Mouse (Mus musculus) forebrain, embryonic 16.5 days (tissue): ENCODE measurements around the gene Adh4. TPM values are rescaled to one million over a fixed set of nuclear protein-coding genes. Genes with fewer than 3 reads are reported as not detected.

Experiments
- ATAC-seq: fragments of 200-750 bp; cut with Nextera tagmentation; 2 replicates; pipeline ENCODE4 v1.8.0; 2017; ENCODE audit warnings: mild to moderate bottlenecking, moderate library complexity
- H3K27ac ChIP-seq: fragments of 300-500 bp; sonication (generic); 2 replicates; pipeline ENCODE4 v1.5.1; 2014; ENCODE audit warnings: low read length, control low read depth
- H3K27me3 ChIP-seq: fragments of 300-500 bp; sonication (generic); replicated peaks from 2 replicates; pipeline ENCODE4 v1.6.1; 2014; ENCODE audit warnings: low read length; ENCODE audit not compliant: control insufficient read depth, insufficient read depth
- H3K36me3 ChIP-seq: fragments of 300-500 bp; sonication (generic); 2 replicates; pipeline ENCODE4 v1.6.1; 2014; ENCODE audit not compliant: control insufficient read depth, insufficient read depth
- H3K4me1 ChIP-seq: fragments of 300-500 bp; sonication (generic); replicated peaks from 2 replicates; pipeline ENCODE4 v1.6.1; 2014; ENCODE audit warnings: low read length; ENCODE audit not compliant: control insufficient read depth, insufficient read depth
- H3K4me2 ChIP-seq: fragments of 300-500 bp; sonication (generic); 2 replicates; pipeline ENCODE4 v1.6.1; 2014; ENCODE audit warnings: mild to moderate bottlenecking, low read length, control low read depth
- H3K4me3 ChIP-seq: fragments of 300-500 bp; sonication (generic); replicated peaks from 2 replicates; pipeline ENCODE4 v1.5.1; 2014; ENCODE audit warnings: mild to moderate bottlenecking, low read length, control low read depth
- H3K9ac ChIP-seq: fragments of 300-500 bp; sonication (generic); replicated peaks from 2 replicates; pipeline ENCODE4 v1.6.1; 2014; ENCODE audit warnings: low read depth, low read length, control low read depth
- H3K9me3 ChIP-seq: fragments of 300-500 bp; sonication (generic); 2 replicates; pipeline ENCODE4 v1.6.1; 2016; ENCODE audit warnings: low read length; ENCODE audit not compliant: control insufficient read depth
- WGBS: fragments of 180-500 bp; shearing (Covaris S2); extraction: QIAGEN DNeasy Blood & Tissue Kit; methylation state at CpG from one replicate; pipeline ENCODE4 v1.1.7; 2014; 5-methylcytosine and 5-hydroxymethylcytosine counted together
- polyA plus RNA-seq: library from polyadenylated mRNA; unstranded; fragments of >200 nt; fragmentation: Nextera tagmentation; extraction: Ambion mirVana; gene quantifications from 2 replicates; pipeline ENCODE4 v1.2.1, GENCODE M21; 2015

The Adh4 gene
- polyA plus RNA-seq, 1 experiment from 2014 or later = not detected

DNA sequence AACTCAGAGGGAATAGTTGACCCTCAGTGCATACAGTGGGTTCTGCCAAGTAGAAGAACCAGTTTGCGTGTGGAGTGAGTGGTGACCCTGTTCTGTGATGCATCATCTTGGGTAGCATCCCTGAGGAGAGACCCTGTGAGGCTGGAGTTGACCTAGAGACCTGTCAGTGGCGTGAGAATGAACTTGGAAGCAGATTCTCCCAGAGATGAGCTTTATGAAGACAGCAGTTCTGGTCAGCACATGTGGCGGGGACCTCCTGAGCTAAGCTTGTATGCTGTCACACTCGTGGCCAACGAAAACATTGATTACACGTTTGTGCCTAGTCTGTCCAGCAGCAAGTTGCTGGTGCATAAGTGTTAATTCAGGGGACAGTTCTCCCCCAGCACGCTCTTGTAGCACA is 9.4 kb upstream of the Adh4 start:
- no peak overlapping the region for H3K27ac ChIP-seq
- no peak for ATAC-seq
- no peaks in the 10 kb centered on the region for H3K4me1 ChIP-seq
- WGBS = 88% methylated on average over 7 of the region's 7 CpGs
- H3K9me3 ChIP-seq = no peaks in the 10 kb centered on the region
- no peaks in the 10 kb centered on the region for H3K27me3 ChIP-seq
- H3K4me2 ChIP-seq = no peak overlapping the region
- H3K9ac ChIP-seq = no peak overlapping the region
- no peak overlapping the region for H3K4me3 ChIP-seq
- no peaks in the 10 kb centered on the region for H3K36me3 ChIP-seq

DNA sequence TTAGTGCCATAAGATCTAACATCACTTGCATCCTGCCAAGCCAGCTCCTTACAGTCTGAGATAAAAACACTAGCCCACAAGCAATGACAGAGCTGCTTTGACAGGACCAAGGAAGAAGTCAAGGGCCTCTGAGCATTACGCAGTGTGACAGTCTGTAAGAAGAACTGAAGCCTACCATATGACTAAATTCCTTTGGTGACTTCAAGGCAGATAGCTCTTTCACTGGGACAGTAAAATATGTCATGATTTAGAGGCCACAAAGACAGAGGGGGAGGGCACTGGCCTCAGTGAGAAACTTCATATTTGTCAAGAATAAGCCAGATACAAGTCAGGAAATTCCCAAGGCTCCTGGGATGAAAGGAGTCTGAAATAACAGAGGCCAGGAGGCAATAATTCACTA is 7.3 kb upstream of the Adh4 start:
- Histone ChIP-seq H3K4me1 (no peaks in the 10 kb centered on the region), H3K4me2 (no peak overlapping the region), H3K9me3 (no peaks in the 10 kb centered on the region), H3K27me3 (no peaks in the 10 kb centered on the region), H3K9ac (no peak overlapping the region), H3K4me3 (no peak overlapping the region), H3K36me3 (no peaks in the 10 kb centered on the region), H3K27ac (no peak overlapping the region)
- no peak for ATAC-seq
- 95% methylated on average over 1 of the region's 1 CpGs for WGBS

DNA sequence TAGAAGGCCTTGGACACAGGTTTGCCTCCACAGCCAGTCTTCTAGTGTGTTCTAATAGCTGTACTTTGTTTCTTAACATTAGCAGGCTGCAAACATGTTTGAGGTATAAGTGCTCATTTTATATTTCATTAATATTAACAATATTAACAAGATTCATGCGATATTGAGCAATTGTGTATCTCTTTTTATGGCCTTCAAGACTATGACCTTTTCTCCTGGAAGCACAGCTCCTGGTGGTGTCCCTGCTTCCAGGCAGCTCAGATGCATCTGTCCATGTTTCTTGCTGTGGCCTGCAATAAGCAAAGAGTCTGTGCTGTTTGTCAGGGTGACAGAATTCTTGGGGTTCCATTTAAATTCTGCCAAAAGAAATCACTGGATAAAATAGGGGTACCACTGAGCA is 5.7 kb upstream of the Adh4 start:
- no peak for ATAC-seq
- H3K9ac ChIP-seq = no peak overlapping the region
- H3K4me1 ChIP-seq = no peaks in the 10 kb centered on the region
- no peaks in the 10 kb centered on the region for H3K36me3 ChIP-seq
- H3K4me3 ChIP-seq = no peak overlapping the region
- 94% methylated on average over 1 of the region's 1 CpGs for WGBS
- H3K27ac ChIP-seq = no peak overlapping the region
- H3K4me2 ChIP-seq = no peak overlapping the region
- no peaks in the 10 kb centered on the region for H3K27me3 ChIP-seq
- H3K9me3 ChIP-seq = no peaks in the 10 kb centered on the region

GRCm38 (mm10) chr3:138410211-138410610 is 5.1 kb upstream of the Adh4 start:
- Histone ChIP-seq H3K36me3 (no peaks in the 10 kb centered on the region), H3K4me3 (no peak overlapping the region), H3K27ac (no peak overlapping the region), H3K9me3 (no peaks in the 10 kb centered on the region), H3K4me2 (no peak overlapping the region), H3K9ac (no peak overlapping the region), H3K4me1 (no peaks in the 10 kb centered on the region), H3K27me3 (no peaks in the 10 kb centered on the region)
- no peak for ATAC-seq
- WGBS = 64% methylated on average over 3 of the region's 3 CpGs

DNA sequence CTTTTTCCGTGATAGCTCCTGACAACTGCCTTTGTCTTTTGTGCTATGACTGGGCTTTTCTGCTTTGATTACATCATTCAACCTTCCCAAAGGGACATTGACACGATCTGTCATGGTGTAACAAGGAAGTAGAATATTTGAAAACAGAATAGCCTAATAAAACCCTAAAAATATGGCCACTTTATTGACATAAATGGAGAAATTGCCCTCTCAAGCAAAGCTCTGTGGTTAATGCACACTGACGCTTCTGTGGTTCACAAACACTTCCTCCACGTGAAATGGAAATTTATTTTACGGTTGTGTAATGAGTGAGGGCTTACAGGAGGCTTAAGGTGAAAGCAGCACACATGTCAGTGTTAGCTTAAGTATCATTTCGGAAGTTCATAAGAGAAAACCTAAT is 4.1 kb downstream of the Adh4 start:
- Histone ChIP-seq H3K27me3 (no peaks in the 10 kb centered on the region), H3K4me1 (no peaks in the 10 kb centered on the region), H3K4me3 (no peak overlapping the region), H3K36me3 (no peaks in the 10 kb centered on the region), H3K4me2 (no peak overlapping the region), H3K27ac (no peak overlapping the region), H3K9me3 (no peaks in the 10 kb centered on the region), H3K9ac (no peak overlapping the region)
- WGBS = 84% methylated on average over 6 of the region's 6 CpGs
- ATAC-seq = no peak

- Histone ChIP-seq H3K4me2 (no peak overlapping the region), H3K4me3 (no peak overlapping the region), H3K9ac (no peak overlapping the region), H3K27ac (no peak overlapping the region), H3K4me1 (no peaks in the 10 kb centered on the region), H3K27me3 (no peaks in the 10 kb centered on the region), H3K36me3 (no peaks in the 10 kb centered on the region), H3K9me3 (no peaks in the 10 kb centered on the region)
- ATAC-seq = no peak
- 90% methylated on average over 3 of the region's 3 CpGs for WGBS
Observed at GRCm38 (mm10) chr3:138420385-138420784, 5.1 kb downstream of the Adh4 start.

DNA sequence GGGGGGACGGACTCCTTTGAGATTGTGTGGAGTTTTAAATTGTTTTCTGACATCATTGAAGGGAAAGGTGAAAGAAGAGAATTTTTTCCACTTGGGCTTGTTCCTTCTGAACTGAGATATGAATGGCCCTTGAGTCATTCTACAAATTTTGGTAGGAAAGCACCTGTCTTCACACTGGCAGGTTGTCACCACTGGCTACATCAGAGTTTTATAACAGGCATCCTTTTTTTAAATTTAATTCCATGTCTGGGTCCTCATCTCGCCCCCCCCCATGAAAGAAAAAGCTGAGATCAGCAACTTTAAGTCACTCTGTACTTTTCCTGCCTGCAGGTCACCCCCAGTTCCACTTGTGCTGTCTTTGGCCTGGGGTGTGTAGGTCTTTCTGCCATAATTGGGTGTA is 8.4 kb downstream of the Adh4 start:
- no peak overlapping the region for H3K9ac ChIP-seq
- no peak overlapping the region for H3K4me2 ChIP-seq
- H3K4me1 ChIP-seq = no peaks in the 10 kb centered on the region
- no peak overlapping the region for H3K4me3 ChIP-seq
- WGBS = 56% methylated on average over 2 of the region's 2 CpGs
- no peaks in the 10 kb centered on the region for H3K27me3 ChIP-seq
- no peak overlapping the region for H3K27ac ChIP-seq
- H3K36me3 ChIP-seq = no peaks in the 10 kb centered on the region
- ATAC-seq = no peak
- no peaks in the 10 kb centered on the region for H3K9me3 ChIP-seq

DNA sequence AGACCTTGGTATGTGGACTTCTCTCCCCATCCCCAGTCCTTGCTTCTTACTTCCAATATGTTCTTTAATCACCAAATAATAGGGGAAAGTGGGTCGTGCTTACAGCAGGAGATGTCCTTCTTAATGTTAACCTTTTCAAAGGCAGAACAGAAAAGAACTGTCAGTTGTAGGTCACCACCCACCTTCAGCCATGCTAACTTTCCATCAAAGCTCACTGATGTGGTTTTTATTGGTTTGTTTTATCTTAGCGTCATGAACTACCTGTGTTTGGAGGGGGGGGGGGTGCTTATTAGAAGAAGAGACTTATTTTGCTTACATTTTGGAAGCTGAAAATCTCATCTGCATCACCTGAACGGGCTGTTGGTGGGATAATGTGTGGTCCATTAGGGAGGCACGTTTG is 9.0 kb downstream of the Adh4 start:
- WGBS = 69% methylated on average over 4 of the region's 4 CpGs
- Histone ChIP-seq H3K36me3 (no peaks in the 10 kb centered on the region), H3K27ac (no peak overlapping the region), H3K4me3 (no peak overlapping the region), H3K9me3 (no peaks in the 10 kb centered on the region), H3K4me2 (no peak overlapping the region), H3K27me3 (no peaks in the 10 kb centered on the region), H3K4me1 (no peaks in the 10 kb centered on the region), H3K9ac (no peak overlapping the region)
- ATAC-seq = no peak

DNA sequence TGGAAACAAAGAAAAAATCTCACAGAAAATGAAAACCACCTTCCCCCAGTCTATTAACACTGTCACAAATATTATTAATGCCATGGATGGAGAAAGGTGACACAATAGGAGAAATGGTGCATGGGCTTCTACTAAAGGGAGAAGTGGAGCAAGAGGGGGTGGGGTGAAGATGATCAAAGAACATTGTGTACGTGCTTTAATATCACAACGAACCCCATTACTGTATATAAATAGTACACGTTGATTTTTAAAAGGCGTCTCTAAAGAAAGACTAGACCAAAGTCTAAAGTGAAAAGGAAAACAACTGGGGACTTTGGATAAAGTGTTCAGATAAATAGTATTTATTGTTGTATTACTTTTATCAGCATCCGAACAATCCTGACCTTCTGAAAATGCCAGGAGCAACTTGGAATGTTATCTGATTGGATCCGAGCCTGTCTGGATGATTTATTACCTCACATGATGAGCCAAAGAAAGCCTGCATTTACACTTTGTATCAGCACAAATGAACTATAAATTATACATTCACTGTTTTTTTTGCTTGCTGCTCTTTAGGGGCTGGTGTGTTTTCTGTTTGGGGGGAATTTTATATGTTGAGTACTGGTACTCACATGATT is 15.2 kb downstream of the Adh4 start:
- Histone ChIP-seq H3K36me3 (no peaks in the 10 kb centered on the region), H3K4me1 (no peaks in the 10 kb centered on the region), H3K4me3 (no peak overlapping the region), H3K27me3 (no peaks in the 10 kb centered on the region), H3K9me3 (no peaks in the 10 kb centered on the region), H3K9ac (no peak overlapping the region), H3K27ac (no peak overlapping the region), H3K4me2 (no peak overlapping the region)
- ATAC-seq = no peak
- WGBS = 91% methylated on average over 6 of the region's 6 CpGs

GRCm38 (mm10) chr3:138431835-138432234 is 16.6 kb downstream of the Adh4 start:
- 61% methylated on average over 2 of the region's 2 CpGs for WGBS
- H3K36me3 ChIP-seq = no peaks in the 10 kb centered on the region
- ATAC-seq = peak; percentile 70; the same call in 1 of the 2 replicates
- no peak overlapping the region for H3K4me2 ChIP-seq
- H3K4me1 ChIP-seq = no peaks in the 10 kb centered on the region
- H3K4me3 ChIP-seq = no peak overlapping the region
- H3K9ac ChIP-seq = no peak overlapping the region
- no peaks in the 10 kb centered on the region for H3K9me3 ChIP-seq
- no peak overlapping the region for H3K27ac ChIP-seq
- no peaks in the 10 kb centered on the region for H3K27me3 ChIP-seq
